Mouse (Mus musculus) ovary, adult 18-20 months (tissue): ENCODE measurements around the gene Sprr2a2.
"Not testable (repeated sequence)": the region's sequence is repeated elsewhere in the genome, so short reads cannot be mapped to it uniquely, and the experiment has no call there.

ENCODE experiments used
- DNase-seq: peaks from one replicate; pipeline ENCODE4 v3.0.0; 2022; ENCODE audit warnings: low spot score, mixed read lengths

Sprr2a2 gene

GRCm38 (mm10) chr3:92215569-92215968 lies at the start of gene Sprr2a2, which contains the start of gene Sprr2a1:
TSS of gene Sprr2a2 (plus strand) at chr3:92215920.
TSS of gene Sprr2a1 (plus strand) at chr3:92215799.
- DNase-seq = not testable (repeated sequence)

DNA sequence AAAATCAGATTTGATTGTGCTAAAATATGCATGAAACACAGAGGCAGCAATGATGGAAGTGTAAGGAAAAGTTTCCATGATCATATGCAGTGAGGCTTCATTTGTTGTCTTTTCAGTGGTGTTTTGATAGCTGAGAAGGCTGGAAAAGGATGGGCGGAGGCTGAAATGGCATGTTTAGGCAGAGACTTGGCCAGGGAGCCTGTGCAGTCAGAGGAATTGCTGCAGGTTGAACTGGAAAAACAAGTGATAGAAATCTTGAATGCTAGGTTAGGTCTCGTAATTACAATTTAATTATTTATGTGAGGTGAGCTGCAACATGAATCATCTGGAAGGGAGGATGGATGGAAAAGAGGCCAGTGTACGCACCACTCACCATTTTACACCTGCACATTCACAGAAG lies 45.9 kb upstream of the Sprr2a2 start:
- no peak for DNase-seq

DNA sequence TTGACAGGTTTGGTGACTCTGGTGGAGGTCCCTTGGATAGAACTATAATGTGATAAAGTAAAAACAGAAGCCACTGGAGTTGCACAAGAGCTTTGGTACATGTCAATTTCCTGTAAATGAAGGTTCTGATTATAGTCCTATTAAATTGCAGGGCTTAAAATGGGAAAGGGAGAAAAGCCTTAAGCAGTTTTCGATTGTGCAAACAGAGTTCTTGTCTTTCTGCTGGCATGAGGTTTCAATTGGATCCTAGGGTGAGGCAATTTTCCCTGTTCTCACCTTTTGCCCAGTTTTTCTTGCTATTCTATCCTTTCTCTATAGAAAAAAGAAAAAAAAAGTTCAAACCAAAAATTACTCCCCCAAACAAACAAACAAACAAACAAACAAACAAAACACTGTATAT lies 38.8 kb upstream of the Sprr2a2 start:
- no peak for DNase-seq

GRCm38 (mm10) chr3:92195512-92196200 lies 20.1 kb upstream of the Sprr2a2 start:
- no peak for DNase-seq

DNA sequence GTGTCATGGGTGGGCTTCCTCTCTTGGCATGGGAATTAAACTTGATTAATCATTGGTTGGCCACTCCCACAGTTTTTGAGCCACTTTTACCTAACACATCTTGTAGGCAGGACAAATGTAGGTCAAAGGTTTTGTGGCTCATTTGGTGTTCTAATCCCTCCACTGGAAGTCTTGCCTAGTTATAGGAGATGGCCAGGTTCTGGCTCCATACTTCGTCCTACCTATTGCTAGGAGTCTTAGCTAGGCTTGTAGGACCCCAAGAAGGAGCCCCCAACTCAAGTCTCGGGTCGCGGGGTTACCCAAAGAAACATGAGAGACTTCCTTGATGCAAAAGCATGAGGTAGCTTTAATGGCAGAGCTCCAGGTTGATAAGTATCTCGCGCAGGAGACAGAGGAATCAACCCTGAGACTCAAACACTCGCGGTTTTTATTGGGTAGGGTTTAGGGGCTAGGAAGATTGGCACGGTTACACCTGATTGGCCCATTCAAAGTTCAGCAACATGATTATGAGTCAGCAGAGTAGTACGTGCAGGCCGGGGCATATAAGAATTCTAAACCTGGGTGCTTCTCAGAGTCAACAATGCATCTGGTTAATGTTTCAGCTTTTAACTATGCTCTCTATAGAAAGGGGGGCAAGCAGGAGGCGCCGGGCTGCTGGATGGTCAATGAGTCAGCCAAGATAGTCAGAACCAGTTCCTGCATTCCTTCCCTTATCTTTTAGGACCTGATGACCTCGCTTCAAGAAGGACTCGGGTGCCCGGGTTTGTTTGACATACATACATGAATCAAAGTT lies 4.4 kb upstream of the Sprr2a2 start:
- DNase-seq = not testable (repeated sequence)

DNA sequence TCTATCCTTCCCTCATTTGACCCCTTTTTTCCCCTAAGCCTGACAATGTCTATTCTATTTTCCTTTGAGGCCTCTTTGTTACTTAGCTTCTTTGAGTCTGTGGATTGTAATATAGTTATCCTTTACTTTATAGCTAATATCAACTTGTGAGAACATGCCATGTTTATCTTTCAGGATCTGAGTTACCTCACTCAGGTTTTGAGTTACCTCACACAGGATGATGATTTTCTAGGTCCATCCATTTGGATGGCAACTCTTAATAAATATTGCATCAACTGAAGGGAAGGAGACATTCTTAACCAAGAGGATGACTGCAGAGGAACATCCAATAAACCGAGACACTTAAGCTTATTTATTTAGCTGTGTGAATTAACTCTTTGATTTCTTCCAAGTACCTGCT lies 3.7 kb upstream of the Sprr2a2 start:
- DNase-seq = not testable (repeated sequence)

- not testable (repeated sequence) for DNase-seq
Observed at GRCm38 (mm10) chr3:92213651-92214050, 2.1 kb upstream of the Sprr2a2 start.

DNA sequence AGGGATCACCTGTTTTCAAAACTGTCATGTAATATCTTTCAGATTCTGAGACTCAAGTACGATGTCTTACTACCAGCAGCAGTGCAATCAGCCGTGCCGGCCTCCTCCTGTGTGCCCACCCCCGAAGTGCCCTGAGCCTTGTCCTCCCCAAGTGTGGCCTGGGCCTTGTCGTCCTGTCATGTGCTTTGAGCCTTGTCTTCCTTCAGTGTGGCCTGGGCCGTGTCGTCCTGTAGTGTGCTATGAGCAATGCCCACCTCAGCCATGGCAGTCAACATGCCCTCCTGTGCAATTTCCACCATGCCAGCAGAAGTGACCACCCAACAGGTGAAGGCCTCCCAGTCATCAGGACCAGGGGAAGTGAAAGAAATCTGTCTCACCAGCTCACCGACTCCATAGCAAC lies 3.3 kb downstream of the Sprr2a2 start:
- DNase-seq = not testable (repeated sequence)

GRCm38 (mm10) chr3:92223708-92224107 lies 8.0 kb downstream of the Sprr2a2 start:
- DNase-seq = not testable (repeated sequence)

DNA sequence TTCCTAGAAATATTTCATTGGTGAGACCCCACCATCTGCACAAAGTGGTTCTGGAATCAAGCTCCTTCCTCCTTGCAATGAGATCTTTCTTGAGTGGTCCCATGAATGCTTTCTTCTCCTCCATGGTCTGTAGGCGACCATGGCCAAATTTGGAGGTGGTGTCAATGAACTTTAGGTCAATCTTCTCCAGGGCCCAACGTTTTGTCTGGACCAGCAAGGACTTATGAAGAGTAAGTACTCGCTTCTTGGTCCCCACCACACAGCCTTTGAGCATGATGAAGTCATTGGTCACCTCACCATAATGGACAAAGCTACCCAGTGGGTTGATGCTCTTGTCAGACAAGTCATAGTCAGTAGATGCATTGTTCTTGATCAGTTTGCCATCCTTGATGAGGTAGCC lies 11.7 kb downstream of the Sprr2a2 start:
- DNase-seq = not testable (repeated sequence)

- DNase-seq = not testable (repeated sequence)
Observed at GRCm38 (mm10) chr3:92236463-92237189, 20.9 kb downstream of the Sprr2a2 start.

DNA sequence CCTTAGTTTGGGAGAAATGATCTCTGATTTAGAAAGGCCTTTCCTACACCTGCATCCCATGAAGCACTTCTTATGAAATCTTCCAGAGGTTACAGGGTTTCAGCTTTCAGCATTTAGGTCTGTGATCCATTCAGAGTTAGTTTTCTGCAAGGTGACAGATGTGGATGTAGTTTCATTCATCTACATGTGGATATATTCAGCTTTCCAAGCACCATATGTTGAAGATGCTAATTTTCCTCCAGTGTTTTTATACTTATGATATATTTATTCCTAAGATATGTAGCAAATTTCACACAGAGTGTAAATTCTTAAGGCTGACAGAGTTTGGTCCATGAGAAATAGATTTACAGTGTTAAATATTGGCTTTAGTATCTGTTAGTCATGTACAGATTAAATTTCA lies 23.0 kb downstream of the Sprr2a2 start:
- not testable (repeated sequence) for DNase-seq

DNA sequence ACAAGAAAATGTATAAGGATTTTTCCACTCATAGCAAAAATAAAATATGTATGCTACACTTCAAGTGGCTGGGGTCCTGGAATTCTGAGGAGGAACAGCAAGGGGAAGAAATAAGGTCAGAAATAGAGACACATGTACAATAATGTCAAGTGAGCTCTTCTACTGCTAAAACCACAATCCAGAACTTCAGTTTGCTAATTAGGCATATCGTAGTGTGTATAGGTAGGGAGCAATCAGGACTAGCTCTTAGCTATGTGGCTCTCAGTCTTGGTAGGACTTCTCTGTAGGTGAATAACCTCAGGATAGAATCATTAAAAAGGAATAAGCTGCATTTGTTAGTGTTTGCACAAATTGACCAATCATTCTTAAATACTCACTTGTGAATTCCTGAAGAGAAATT lies 23.5 kb downstream of the Sprr2a2 start:
- not testable (repeated sequence) for DNase-seq

GRCm38 (mm10) chr3:92244833-92245232 lies 29.1 kb downstream of the Sprr2a2 start:
- DNase-seq = not testable (repeated sequence)

DNA sequence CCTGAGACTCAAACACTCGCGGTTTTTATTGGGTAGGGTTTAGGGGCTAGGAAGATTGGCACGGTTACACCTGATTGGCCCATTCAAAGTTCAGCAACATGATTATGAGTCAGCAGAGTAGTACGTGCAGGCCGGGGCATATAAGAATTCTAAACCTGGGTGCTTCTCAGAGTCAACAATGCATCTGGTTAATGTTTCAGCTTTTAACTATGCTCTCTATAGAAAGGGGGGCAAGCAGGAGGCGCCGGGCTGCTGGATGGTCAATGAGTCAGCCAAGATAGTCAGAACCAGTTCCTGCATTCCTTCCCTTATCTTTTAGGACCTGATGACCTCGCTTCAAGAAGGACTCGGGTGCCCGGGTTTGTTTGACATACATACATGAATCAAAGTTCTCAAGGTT lies 30.5 kb downstream of the Sprr2a2 start:
- DNase-seq = not testable (repeated sequence)

- DNase-seq = not testable (repeated sequence)
Observed at GRCm38 (mm10) chr3:92248494-92248893, 32.8 kb downstream of the Sprr2a2 start.

DNA sequence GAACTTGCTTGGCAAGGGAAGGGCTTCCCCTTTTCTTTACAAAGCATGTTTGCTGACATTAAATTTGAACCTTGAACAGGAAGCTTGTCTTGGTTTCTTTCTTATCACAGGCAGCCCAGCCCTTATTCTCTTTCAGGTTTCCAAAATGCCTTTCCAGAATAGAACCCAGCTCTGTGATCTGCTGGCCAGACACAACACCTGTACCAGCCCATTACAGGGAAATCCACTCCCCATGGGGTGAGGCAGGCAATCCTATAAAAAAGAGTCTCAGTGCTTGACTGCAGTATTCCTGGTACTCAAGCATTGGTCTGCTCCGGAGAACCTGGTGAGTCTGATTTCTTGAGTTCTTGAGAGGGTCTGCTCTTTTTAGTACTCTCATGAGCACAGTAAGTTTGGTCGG lies 34.7 kb downstream of the Sprr2a2 start:
- not testable (repeated sequence) for DNase-seq

DNA sequence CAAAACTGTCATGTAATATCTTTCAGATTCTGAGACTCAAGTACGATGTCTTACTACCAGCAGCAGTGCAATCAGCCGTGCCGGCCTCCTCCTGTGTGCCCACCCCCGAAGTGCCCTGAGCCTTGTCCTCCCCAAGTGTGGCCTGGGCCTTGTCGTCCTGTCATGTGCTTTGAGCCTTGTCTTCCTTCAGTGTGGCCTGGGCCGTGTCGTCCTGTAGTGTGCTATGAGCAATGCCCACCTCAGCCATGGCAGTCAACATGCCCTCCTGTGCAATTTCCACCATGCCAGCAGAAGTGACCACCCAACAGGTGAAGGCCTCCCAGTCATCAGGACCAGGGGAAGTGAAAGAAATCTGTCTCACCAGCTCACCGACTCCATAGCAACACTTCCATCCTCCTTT lies 38.1 kb downstream of the Sprr2a2 start:
- DNase-seq = not testable (repeated sequence)

DNA sequence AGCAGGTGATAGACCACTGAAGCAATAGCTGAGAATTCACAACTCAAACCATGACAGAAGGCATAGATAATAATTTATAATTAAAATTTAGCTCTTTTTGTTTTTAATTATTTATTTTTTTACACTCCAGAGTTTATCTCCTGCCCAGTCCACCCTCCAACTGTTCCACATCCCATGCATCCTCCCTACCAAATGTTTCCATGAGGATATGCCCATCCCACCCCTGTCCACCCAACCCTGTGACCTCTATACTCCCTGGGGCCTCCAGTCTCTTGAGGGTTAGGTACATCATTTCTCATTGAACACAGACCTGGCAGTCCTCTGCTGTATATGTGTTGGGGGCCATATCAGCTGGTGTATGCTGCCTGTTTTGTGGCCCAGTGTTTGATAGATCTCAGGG lies 42.8 kb downstream of the Sprr2a2 start:
- DNase-seq = not testable (repeated sequence)

GRCm38 (mm10) chr3:92263462-92263861 lies 47.7 kb downstream of the Sprr2a2 start:
- DNase-seq = not testable (repeated sequence)

- DNase-seq = not testable (repeated sequence)
Observed at GRCm38 (mm10) chr3:92271414-92271985, 55.8 kb downstream of the Sprr2a2 start.

GRCm38 (mm10) chr3:92273504-92273903 lies 57.8 kb downstream of the Sprr2a2 start:
- not testable (repeated sequence) for DNase-seq
